Mouse (Mus musculus) hematopoietic stem cell, adult 5-6 weeks (primary cell): Measurements from ENCODE around the gene Clec1b. TPM values are rescaled to one million over a fixed set of nuclear protein-coding genes. Genes with fewer than 3 reads are reported as not detected.
A peak's percentile ranks its signal among the peaks of the same experiment; 100 is the strongest.

ENCODE experiments used
- ATAC-seq, 2 experiments: fragments of 125-278 bp in 1 of 2; replicated peaks in 1 of 2; 2 replicates each; pipeline ENCODE4 v1.8.0; 2016 to 2017; ENCODE audit warnings: inconsistent platforms in 2 of 2, mild to moderate bottlenecking in 2 of 2, moderate number of reproducible peaks in 2 of 2, low read depth in 1 of 2, moderate TSS enrichment in 1 of 2; ENCODE audit not compliant: low FRiP score in 2 of 2, poor library complexity in 2 of 2, severe bottlenecking in 2 of 2, insufficient read depth in 1 of 2, low TSS enrichment in 1 of 2
- total RNA-seq: library from RNA; stranded (forward); fragments of 172-1452, 232-1000 nt; gene quantifications from 2 replicates; pipeline ENCODE4 v1.2.3, GENCODE M21; 2017

Gene Clec1b
- total RNA-seq: 1.6 and 6.3 TPM in 2 replicates

DNA sequence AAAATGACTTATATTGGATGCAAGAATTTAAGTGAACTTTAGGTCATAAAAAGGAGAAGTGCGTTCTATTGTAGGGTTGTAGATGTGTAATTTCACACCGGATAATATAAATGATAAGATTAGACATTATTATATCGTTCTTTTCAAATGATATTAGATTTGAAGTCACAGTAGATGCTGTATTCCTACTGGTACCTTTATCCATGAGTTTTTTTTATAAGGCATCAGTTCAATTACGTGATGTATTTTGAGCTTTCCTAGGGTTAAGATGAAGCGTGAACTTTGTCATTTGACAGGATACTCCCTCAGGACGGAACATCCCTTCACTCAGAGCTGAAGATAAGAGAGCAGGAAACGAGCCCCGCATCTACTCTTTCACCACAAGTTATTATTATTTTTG, at the start of gene Clec1b:
Clec1b (plus strand) TSS at position 301 of the 400 bp plus-strand sequence.
- no peak for ATAC-seq

DNA sequence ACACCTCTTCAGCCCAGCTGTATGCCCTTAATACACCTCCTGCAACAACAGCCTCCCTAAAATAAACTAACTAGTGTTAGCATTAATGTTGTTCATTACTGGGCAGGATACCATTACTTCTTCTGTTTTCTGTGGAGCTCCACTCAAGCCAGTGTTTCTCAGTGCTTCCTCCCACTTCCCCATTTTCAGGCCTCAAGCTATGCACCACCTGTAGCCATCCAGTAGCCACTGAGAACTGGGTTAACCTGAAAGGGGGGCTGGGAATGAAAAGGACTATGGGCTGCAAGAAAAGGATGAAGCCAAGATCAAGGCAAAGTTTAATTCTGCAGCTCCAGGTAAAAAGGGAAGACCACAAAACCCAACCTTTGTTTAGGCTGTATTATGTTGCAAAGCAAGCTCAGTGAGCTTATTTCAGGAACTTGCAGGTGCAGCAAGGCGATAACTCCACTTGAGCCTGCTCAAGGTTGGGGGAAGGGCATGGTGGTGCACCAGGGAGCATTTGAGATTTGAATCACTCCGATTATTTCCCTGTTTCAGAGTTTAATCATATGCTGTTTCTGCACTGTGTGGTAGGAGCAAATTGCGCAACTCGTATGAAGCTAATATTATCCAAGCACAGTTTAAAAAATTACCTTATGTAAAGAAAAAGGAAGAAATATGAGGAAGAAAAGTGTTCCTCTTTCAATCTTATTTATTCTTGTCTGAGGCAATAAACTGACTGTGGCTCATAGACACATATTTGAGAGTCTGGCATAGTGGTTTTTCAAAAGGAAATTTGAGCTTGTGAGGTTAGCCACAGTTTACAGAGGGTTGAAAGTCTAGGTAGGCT, 47.4 kb upstream of the Clec1b start:
- peak; percentile 89 to 90 for ATAC-seq

DNA sequence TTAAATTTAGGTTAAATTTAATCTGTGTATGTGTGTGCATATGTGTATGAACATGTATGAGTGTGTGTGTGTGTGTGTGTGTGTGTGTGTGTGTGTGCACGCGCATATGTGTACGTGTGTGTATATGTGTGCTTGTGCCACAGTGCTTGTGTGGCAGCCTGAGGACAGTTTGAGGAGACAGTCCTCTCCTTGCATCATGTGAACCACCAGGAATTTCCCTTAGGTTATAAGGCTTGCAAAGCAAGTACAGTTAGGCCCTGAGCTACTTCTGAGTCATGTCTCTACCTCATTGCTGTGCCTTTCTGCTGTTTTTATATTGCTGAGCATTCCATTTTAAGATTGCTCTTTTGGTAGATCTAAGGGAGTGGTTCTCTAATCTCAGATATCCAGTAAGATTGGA, 46.0 kb upstream of the Clec1b start:
- no peak for ATAC-seq

DNA sequence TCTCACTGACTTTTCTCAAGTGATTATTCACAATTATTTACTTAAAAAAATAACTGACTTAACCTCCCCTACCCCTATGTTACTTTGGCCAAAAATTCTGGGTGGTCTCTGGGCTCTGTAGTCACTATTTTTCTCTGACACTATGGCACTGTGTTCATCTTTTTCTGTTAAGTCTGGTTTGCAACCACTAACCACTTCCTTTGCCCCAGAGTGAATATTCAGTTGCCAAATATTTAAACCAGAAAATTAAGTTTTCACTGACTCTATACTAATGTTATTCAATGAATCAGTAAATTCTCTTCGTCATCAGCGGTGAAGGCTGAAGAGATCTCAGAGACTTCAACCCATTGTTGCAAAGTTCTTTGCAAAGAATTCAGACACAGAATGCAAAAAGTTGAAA, 41.3 kb upstream of the Clec1b start:
- ATAC-seq: peak; percentile 67 to 72; a peak in 1 of 4 replicates

GRCm38 (mm10) chr6:129356430-129356829, 40.7 kb upstream of the Clec1b start:
- ATAC-seq: peak in 1 of 2 experiments; percentile 64; a peak in 1 of 4 replicates

- no peak for ATAC-seq
Measured at GRCm38 (mm10) chr6:129359515-129359914, 37.6 kb upstream of the Clec1b start.

GRCm38 (mm10) chr6:129363942-129364341, 33.2 kb upstream of the Clec1b start:
- no peak for ATAC-seq

DNA sequence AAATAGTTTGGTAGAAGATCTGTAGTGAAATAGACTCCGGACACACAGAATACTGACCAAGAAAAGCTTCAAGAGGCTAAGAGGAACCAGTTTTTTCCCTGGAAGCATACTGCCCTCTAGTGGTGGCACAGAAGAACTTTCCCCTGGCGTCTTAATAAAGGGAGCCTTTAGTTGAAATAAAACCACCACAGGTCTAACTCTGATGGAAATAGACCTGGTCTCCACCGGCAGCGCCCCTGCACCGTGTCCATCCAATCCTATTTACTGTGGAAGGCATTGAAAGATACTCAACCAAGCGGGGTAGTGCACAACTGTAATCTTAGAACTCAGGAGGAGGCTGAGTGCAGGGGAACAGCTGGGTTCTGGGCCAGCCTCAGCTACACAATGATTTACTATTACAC, 31.1 kb upstream of the Clec1b start:
- peak; percentile 82 to 83 for ATAC-seq

GRCm38 (mm10) chr6:129369374-129370132, 27.5 kb upstream of the Clec1b start:
- ATAC-seq: 0 out of 4 replicates have a peak, but pooled peaks of 1 of the 2 experiments have one; percentile 23

- ATAC-seq: peak; percentile 83 to 94
Measured at GRCm38 (mm10) chr6:129374937-129375471, 22.1 kb upstream of the Clec1b start.

- ATAC-seq: no peak
Measured at GRCm38 (mm10) chr6:129380454-129380853, 16.6 kb upstream of the Clec1b start.

- ATAC-seq: no peak
Measured at GRCm38 (mm10) chr6:129381736-129382135, 15.4 kb upstream of the Clec1b start.

DNA sequence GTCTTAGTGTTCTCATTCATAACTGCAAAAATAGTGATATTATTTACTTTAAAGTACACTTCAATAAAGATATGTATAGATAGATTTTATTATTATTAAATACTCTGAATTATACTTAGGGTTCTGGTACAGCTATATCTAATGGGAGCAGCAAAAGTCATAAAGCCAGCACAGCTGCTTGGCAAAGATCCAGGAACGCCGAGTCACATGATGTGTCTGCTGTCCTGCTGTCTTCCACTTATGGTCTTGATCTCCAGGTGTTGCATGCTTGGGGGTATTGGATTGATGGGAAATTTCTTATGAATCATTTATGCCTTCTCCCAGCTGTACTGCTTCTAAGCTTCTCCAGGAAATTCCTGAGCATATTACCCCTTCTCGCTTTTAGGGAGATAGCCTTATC, 13.6 kb upstream of the Clec1b start:
- ATAC-seq: no peak

- no peak for ATAC-seq
Measured at GRCm38 (mm10) chr6:129385000-129385399, 12.1 kb upstream of the Clec1b start.

DNA sequence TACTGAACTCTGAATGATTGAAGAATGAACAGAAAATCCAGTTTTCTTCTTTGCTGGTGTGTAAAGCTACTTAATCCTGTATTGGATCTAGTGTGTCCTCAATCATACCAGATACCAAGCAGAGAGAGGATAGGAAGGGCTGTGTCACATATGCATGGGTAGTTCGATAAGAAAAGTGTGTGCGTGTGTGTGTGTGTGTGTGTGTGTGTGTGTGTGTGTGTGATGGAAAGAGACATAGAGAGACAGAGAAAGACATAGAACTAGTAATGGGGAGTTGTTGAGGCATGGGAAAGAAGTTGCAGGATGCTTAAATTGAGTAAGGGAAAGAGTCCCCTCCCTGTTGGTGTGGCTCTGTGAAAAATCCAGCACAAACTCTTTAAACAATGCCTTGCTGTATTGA, 11.3 kb upstream of the Clec1b start, which contains the start of gene Clec12b:
Clec12b (minus strand) TSS at position 101 of the 400 bp plus-strand sequence.
- ATAC-seq: no peak

DNA sequence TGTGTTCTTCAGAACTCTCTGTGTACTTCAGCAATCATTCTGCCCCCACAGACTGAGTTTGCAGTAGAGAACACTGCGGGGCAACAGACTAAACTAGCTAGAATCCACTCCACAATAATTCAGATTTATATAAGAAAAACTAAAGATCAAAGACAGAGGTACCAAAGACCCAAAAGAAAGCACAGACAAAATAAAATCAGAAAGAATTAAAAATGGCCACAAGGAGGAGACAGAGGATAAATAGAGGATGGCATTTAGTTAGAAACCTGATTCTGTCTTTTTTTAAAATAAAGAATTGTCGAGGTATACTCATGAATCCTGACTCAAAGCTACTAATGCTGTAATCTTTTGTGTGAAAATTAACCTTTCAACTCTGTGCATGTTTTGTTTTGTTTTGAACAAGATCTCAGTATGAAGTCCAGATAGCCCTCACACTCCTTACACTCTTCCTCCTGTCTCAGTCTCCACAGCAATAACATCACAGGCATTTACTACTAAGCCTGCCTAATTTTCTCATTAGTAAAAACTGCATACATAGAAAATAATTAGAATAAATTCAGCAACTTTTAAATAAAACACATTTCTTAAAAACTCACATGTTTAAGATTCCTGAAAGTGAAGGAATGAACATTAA, 3.9 kb upstream of the Clec1b start:
- ATAC-seq: peak in 1 of 2 experiments; percentile 51; a peak in 1 of 4 replicates

- ATAC-seq: no peak
Measured at GRCm38 (mm10) chr6:129393732-129394131, 3.4 kb upstream of the Clec1b start.
